Comparison of ENCODE assay signal across 8 mouse cellular contexts in the genomic region with DNA sequence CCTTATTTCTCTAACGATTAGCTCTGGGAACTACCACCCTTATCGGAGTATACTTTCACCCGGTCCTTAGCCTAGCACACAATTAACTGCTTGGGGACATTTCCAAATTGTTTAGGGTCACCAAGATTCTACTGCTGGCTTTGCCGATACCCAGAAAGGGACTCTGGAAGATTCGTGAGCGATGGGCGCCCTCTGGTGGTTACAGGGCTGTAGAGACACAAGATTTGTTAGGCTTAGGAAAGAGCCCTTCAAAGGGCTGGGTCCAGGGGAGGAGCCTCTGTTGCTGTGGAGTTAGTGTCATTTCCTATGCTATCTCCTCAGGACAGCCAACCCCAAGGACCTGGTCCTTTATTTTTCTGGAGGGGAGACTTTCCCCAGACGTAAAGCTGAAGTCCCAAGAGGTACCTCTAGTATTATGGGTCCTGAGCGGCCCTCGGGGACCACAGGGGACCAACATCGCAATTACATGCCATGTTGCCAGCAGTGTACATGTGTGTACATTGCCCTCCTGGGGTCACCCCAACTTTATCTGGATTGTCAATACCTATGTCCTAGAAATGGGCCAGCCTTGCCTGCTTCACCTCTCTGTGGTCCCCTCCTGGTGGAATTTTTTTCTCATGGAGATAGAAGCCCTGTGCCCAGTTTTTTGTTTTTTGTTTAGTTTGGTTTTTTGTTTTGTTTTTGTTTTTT. TPM values are rescaled to one million over a fixed set of nuclear protein-coding genes. Genes with fewer than 3 reads are reported as not detected.
DNase-seq lines count a peak whose midpoint lies in the region; ATAC-seq and TF ChIP-seq lines count a peak whose summit lies in the region.

No protein-coding gene starts in this region.

- H3K4me3 ChIP-seq in gastrocnemius, adult 2 months, result peak overlapping the region; percentile 17; the same call in 1 of the 2 replicates
- H3K4me3 ChIP-seq in hindbrain, postnatal 0 days (ENCODE audit: low read length), result no peak overlapping the region

- H3K9me3 ChIP-seq in hindbrain, postnatal 0 days (ENCODE audit: low read length), result no peaks in the 10 kb centered on the region

- TF ChIP-seq CTCF in gastrocnemius, adult 2 months (IDR thresholded peaks at IDR 0.05), result peak; percentile 94
- peak; percentile 91 for TF ChIP-seq CTCF in hindbrain, postnatal 0 days (IDR thresholded peaks at IDR 0.05; ENCODE audit: low read depth)

- peak overlapping the region; percentile 31 for H3K4me2 ChIP-seq in hindbrain, postnatal 0 days (ENCODE audit: low read depth, low read length)

- intact Hi-C loops in gastrocnemius, adult 2 months (cut with DNase I), result loop anchor here (1.0 kb wide), 2 partner anchors 31 to 92 kb away; no protein-coding TSS in a partner anchor

- peak; percentile 90 for DNase-seq in T-cell, adult 2 months (ENCODE audit: low spot score)
- DNase-seq in cerebellum, postnatal 4 days (ENCODE audit: low spot score in 2 of 2), result peak; percentile 92 to 96
- peak; percentile 95 for DNase-seq in gastrocnemius, adult 2 months
- DNase-seq in hindbrain, postnatal 0 days (ENCODE audit: low spot score), result peak; percentile 96
- DNase-seq in left cerebral cortex, adult 18-20 months (ENCODE audit: low spot score in 2 of 2), result peak; percentile 94 to 98
- peak; percentile 90 for DNase-seq in right cerebral cortex, adult 18-20 months
- peak; percentile 85 for DNase-seq in urinary bladder, adult 2 months (ENCODE audit: low spot score)

- peaks cover 8% of the 10 kb centered on the region; the same call in 1 of the 2 replicates for H3K36me3 ChIP-seq in hindbrain, postnatal 0 days (ENCODE audit: insufficient read depth, low read length)

- peak overlapping the region; percentile 33; the same call in 1 of the 2 replicates for H3K27ac ChIP-seq in gastrocnemius, adult 2 months
- H3K27ac ChIP-seq in hindbrain, postnatal 0 days, result peak overlapping the region; percentile 45; the same call in 1 of the 2 replicates

- ATAC-seq in hindbrain, postnatal 0 days, result peak; percentile 64
- ATAC-seq in megakaryocyte, adult 5-6 weeks (ENCODE audit: poor library complexity, severe bottlenecking), result peak; percentile 69

- WGBS in hindbrain, postnatal 0 days, result 23% methylated on average over 11 of the region's 11 CpGs

- H3K4me1 ChIP-seq in hindbrain, postnatal 0 days (ENCODE audit: insufficient read depth, low read length), result peaks cover 8% of the 10 kb centered on the region

- H3K27me3 ChIP-seq in hindbrain, postnatal 0 days (ENCODE audit: insufficient read depth, low read length), result no peaks in the 10 kb centered on the region

- no peak overlapping the region for H3K9ac ChIP-seq in hindbrain, postnatal 0 days (replicated peaks; ENCODE audit: low read length)

RNA-seq across cellular contexts. Expression of a gene that starts 6.0 kb away (rescaled TPM):
- total RNA-seq in gastrocnemius, adult 2 months (2021), result 100 to 1,000 TPM in 1 of 2 experiments, 10 to 100 TPM in 1; 58.5 to 108 TPM
- 619 and 723 TPM in 2 replicates for total RNA-seq in hindbrain, postnatal 0 days (2014; rRNA removed)
- 1,399 and 1,474 TPM in 2 replicates for polyA plus RNA-seq in hindbrain, postnatal 0 days (2015; fragmentation: Nextera tagmentation; extraction: Ambion mirVana)
- 100 to 1,000 TPM; 356 to 357 TPM for total RNA-seq in left cerebral cortex, adult 18-20 months (2021)
- total RNA-seq in megakaryocyte, adult 5-6 weeks (2015), result 3,234 and 3,618 TPM in 2 replicates
- total RNA-seq in megakaryocyte, adult 5-6 weeks (2017), result 4,288 and 4,305 TPM in 2 replicates
- polyA plus RNA-seq in urinary bladder, adult 2 months (2012; rRNA removed), result 836 and 1,054 TPM in 2 replicates

RNA-seq across cellular contexts. Expression of a gene that starts 49.9 kb away (rescaled TPM):
- 10 to 100 TPM; 24.3 to 30.3 TPM for total RNA-seq in gastrocnemius, adult 2 months (2021)
- total RNA-seq in hindbrain, postnatal 0 days (2014; rRNA removed), result 36.6 and 39.1 TPM in 2 replicates
- 112 and 121 TPM in 2 replicates for polyA plus RNA-seq in hindbrain, postnatal 0 days (2015; fragmentation: Nextera tagmentation; extraction: Ambion mirVana)
- 10 to 100 TPM; 50.6 to 51.6 TPM for total RNA-seq in left cerebral cortex, adult 18-20 months (2021)
- total RNA-seq in megakaryocyte, adult 5-6 weeks (2015), result 33.6 and 38.8 TPM in 2 replicates
- 14.3 and 17.2 TPM in 2 replicates for total RNA-seq in megakaryocyte, adult 5-6 weeks (2017)
- 48.0 and 49.0 TPM in 2 replicates for polyA plus RNA-seq in urinary bladder, adult 2 months (2012; rRNA removed)

RNA-seq across cellular contexts. Expression of a gene that starts 50.2 kb away (rescaled TPM):
- 10 to 100 TPM; 10.2 to 11.0 TPM for total RNA-seq in gastrocnemius, adult 2 months (2021)
- total RNA-seq in hindbrain, postnatal 0 days (2014; rRNA removed), result 33.6 and 47.0 TPM in 2 replicates
- polyA plus RNA-seq in hindbrain, postnatal 0 days (2015; fragmentation: Nextera tagmentation; extraction: Ambion mirVana), result 44.7 and 48.3 TPM in 2 replicates
- 10 to 100 TPM; 24.1 to 24.2 TPM for total RNA-seq in left cerebral cortex, adult 18-20 months (2021)
- 5.8 and 6.8 TPM in 2 replicates for total RNA-seq in megakaryocyte, adult 5-6 weeks (2015)
- 11.8 and 30.3 TPM in 2 replicates for total RNA-seq in megakaryocyte, adult 5-6 weeks (2017)
- polyA plus RNA-seq in urinary bladder, adult 2 months (2012; rRNA removed), result 22.0 and 34.3 TPM in 2 replicates
